In genomic region chr13:103680740-103681139, GRCm38 (mm10) we compare ENCODE assay signal across 15 mouse cellular contexts.
"Had no signal": no experiment of that assay in that cellular context is flagged by ENCODE, and none has a peak within 500 bp of the region (broad histone marks: within the 10 kb centered on the region; RNA-seq: fewer than 3 reads in every experiment).

No protein-coding gene starts in this region.

- H3K9ac ChIP-seq: limb, embryonic 13.5 days; liver, embryonic 13.5 days; midbrain, embryonic 13.5 days had no signal

- H3K36me3 ChIP-seq: limb, embryonic 13.5 days; liver, embryonic 13.5 days; midbrain, embryonic 13.5 days had no signal

- ATAC-seq: midbrain, embryonic 13.5 days had no signal

- H3K4me2 ChIP-seq: limb, embryonic 13.5 days; liver, embryonic 13.5 days; midbrain, embryonic 13.5 days had no signal

- H3K9me3 ChIP-seq: limb, embryonic 13.5 days; liver, embryonic 13.5 days; midbrain, embryonic 13.5 days had no signal

- H3K27me3 ChIP-seq: limb, embryonic 13.5 days; liver, embryonic 13.5 days; midbrain, embryonic 13.5 days had no signal

- H3K27ac ChIP-seq: kidney, postnatal 0 days; limb, embryonic 13.5 days; liver, embryonic 13.5 days; macrophage; midbrain, embryonic 13.5 days; stomach, postnatal 0 days had no signal

- H3K4me1 ChIP-seq: liver, embryonic 13.5 days had no signal

- H3K4me3 ChIP-seq: limb, embryonic 13.5 days; liver, embryonic 13.5 days; midbrain, embryonic 13.5 days had no signal

- DNase-seq: kidney, adult 2 months; kidney, postnatal 4 days; left cerebral cortex, postnatal 4 days; liver; liver, embryonic 13.5 days; lung, adult 2 months; right cerebral cortex, postnatal 4 days; thymus, adult 2 months; thymus, postnatal 14 days; thymus, postnatal 4 days had no signal
